Mouse (Mus musculus) stomach, postnatal 0 days (tissue): ENCODE results near the gene Tcf20.

Experiments
- CTCF ChIP-seq: IDR thresholded peaks from 2 replicates; pipeline ENCODE4 v1.5.1; 2016; ENCODE audit warnings: antibody characterized with exemption, low read depth, mild to moderate bottlenecking, moderate library complexity
- EP300 ChIP-seq: optimal IDR thresholded peaks from 2 replicates; pipeline ENCODE3; 2016; ENCODE audit warnings: antibody characterized with exemption

DNA sequence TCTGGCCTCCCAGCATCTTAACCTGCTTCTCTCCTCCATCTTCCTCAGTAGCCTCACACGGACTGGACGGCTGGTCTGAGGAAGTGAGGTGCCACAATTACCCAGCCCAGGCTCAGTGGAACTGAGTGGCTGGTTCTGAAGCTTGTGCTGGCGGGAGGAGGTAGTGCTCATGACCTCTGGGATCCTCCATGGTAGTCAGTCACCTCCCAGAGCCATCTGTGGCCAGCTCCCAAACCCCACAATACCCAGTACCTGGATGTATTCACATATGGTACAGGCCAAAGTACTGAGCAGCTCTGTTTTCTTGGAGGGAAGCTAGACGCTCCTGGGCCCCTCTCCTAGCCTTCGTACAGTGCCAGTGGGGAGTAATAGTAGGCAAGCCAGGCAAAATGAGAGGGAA, 80.4 kb downstream of the Tcf20 start:
- TF ChIP-seq CTCF (no peak), EP300 (no peak)
